Mouse (Mus musculus) activated CD4-positive, CD25-positive, alpha-beta regulatory T cell, adult 4 months (primary cell): ENCODE data around the gene Hyal2. TPM values are rescaled to one million over a fixed set of nuclear protein-coding genes. Genes with fewer than 3 reads are reported as not detected.

Experiments used
- ATAC-seq: one replicate; pipeline ENCODE4 v1.8.0; 2017
- polyA plus RNA-seq, 2 experiments: library from polyadenylated mRNA; unstranded; fragments of 100-300 nt; shearing (Covaris generic); gene quantifications; one replicate each; pipeline ENCODE4 v1.2.1; 2017

Gene Hyal2
- polyA plus RNA-seq, 2 experiments from 2014 or later, result 10.2 to 12.8 TPM

DNA sequence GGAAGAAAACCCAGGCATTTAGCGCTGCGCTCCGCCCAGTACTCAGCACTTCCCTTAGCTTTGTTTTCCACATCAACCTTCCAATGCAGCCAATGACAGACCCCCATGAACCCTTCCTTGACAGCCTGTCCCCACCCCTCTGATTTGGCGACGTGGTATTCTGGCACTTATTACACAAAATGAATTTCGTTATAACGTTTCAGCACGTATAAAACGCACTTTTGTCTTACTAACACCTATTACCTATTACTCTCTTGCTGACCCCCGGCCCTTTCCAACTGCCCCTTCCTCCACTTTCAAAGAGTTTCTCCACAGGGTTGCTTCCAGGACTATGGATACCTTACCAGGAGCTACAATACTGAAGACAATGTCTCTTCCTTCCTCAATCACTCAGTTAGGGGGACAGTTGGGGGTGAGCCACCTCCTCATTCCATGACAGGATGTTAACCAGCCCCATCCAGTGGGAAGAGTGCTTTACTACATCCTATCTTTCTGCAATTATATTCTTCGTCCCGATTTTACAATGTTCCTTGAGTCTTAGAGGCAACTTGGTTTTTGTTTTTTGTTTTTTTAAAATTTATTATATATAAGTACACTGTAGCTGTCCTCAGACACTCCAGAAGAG lies 45.3 kb downstream of the Hyal2 start:
- no peak for ATAC-seq

DNA sequence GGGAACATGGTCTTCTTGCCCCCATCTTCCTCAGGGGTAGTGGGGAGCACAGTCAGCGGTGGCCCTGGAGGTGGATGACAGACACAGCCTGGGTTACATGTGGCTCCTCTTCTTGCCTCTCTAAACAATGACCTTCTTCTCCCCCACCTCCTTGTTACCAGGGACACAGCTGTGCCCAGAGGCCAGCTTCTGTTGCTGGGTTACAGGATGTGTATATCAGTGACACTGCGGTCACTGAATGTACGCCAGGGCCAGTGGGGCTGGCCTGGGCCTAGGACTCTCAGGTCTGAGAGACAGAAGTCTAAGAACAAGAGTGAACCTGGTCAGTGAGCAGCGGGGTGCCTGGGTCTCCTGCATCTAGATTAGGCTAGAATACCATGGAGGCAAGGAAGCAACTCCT lies 47.3 kb downstream of the Hyal2 start:
- no peak for ATAC-seq

DNA sequence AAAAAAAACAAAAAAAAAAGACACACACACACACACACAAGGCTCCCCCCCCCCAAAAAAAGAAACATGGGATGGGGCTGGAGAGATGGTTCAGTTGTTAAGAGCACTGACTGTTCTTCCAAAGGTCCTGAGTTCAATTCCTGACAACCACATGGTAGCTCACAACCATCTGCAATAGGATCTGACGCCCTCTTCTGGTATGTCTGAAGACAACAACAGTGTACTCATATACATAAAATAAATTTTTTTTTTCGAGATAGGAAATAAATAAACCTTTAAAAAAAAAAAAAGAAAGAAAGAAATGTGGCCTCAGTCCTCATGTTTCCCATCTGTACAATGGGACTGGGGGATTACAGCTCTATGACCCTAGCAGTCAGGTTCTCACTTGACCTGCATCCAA lies 49.7 kb downstream of the Hyal2 start:
- no peak for ATAC-seq

DNA sequence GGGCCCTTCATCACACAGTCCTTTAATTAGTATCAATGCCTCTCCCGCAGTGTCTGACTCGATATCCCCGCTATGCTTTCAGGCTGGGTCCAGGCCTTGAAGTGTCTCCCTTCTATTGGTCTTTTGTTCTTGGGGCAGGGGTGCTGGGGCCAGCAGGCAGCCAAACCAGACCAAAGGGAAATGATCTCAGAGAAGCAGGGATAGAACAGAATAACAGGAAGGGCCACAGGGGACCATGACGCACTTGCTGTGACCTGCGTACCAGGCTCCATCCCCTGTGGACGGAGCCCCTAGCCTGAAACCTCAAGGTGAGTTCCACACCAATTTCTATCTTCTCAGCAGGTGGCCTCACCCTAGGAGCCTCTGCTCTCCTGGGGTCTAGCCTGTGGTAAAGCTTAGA lies 50.4 kb downstream of the Hyal2 start:
- no peak for ATAC-seq

DNA sequence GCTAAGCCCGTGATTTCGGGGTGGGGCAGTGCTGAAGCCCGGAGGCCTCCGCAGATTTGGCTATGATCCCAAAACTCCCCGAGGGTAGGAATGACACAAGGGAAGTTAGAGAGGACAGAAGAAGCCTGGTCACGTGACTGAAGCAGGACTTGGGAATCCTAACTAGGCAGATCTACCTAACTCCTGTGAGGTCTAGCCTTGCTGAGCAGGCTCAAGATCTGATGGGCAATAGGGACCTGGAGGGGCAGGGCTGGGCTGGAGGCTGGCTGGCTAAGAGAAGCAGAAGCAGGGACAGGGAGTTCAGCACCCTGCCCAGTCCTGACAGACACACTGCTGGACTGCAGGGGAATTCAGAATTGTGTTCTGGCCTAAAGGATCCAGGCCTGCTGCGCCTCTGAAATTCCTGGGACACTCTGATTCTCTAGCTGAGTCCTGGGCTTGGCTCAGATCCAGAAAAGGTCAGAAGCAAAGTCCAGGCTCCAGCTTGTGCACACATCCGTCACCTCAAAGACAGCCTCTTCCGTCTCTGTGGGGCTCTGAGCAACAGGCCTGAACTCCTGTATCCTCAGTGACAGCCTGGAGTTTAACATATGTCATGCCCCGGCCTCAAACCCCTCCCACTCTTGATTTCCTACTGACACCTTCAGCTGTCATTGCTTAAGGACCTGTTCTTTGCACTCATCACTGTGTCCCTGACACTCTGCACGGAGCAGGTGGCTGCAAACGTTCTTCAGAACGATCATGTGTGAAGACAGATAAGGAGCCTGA lies 51.2 kb downstream of the Hyal2 start:
- no peak for ATAC-seq

DNA sequence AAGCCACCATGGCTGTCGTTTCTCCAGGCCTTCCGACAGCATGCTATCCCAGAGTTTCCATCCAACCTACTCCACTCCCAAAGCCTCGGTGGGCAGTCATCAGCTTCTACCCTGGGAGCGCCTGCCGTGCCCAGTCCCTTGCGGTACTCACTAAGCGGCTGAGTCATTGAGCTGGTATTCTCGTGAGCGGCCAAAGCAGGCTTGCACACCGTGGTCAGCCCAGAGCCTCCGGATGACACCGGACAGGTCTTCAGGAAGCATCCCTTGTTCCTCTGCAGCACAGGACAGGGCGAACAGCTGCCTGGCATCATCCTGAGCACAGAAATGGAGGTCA lies 51.8 kb downstream of the Hyal2 start:
- no peak for ATAC-seq

DNA sequence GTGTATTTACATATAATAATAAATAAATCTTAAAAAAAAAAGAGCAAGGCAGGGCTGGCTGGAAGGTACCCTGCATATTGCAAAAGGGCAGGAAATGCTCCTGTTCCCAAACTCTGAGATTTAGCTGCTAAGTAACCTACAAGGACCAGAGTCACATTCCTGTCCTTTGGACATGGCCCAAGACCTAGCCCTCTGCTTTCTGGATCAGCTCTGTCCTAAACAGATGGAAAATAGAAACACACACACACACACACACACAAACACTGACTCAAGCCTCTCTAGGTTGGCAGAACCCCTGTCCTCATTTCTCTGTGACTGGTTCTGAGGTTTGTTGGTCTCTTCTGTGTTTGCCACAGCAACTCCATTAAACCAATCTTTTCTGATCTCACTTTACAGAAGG lies 53.2 kb downstream of the Hyal2 start:
- no peak for ATAC-seq

Other genes with a start within 250 kb of the Hyal2 start
- 10 to 100 TPM; 25.4 to 27.3 TPM for gene Hemk1, start 229.6 kb upstream of the Hyal2 start, polyA plus RNA-seq
- 1 to 10 TPM; 2.7 to 4.6 TPM for gene 6430571L13Rik, start 227.3 kb upstream of the Hyal2 start, polyA plus RNA-seq
- under 1 TPM; 0.16 to 0.41 TPM for gene Cacna2d2, start 168.3 kb upstream of the Hyal2 start, polyA plus RNA-seq
- gene Tmem115, start 34.0 kb upstream of the Hyal2 start, polyA plus RNA-seq, result 10 to 100 TPM; 19.3 to 24.9 TPM
- 10 to 100 TPM; 65.7 to 82.2 TPM for gene Cyb561d2, start 25.8 kb upstream of the Hyal2 start, polyA plus RNA-seq
- 10 to 100 TPM; 44.5 to 45.2 TPM for gene Nprl2, start 25.7 kb upstream of the Hyal2 start, polyA plus RNA-seq
- gene Zmynd10, start 20.6 kb upstream of the Hyal2 start, polyA plus RNA-seq, result 1 to 10 TPM in 1 of 2 experiments, under 1 TPM in 1; 0.83 to 3.2 TPM
- gene Rassf1, start 16.4 kb upstream of the Hyal2 start, polyA plus RNA-seq, result 10 to 100 TPM; 74.8 to 81.7 TPM
- 1 to 10 TPM; 7.3 to 7.8 TPM for gene Tusc2, start 4.7 kb upstream of the Hyal2 start, polyA plus RNA-seq
- 1 to 10 TPM; 4.1 to 4.3 TPM for gene Hyal1, start 9.0 kb downstream of the Hyal2 start, polyA plus RNA-seq
- gene Naa80, start 10.9 kb downstream of the Hyal2 start, polyA plus RNA-seq, result 10 to 100 TPM; 16.6 to 21.7 TPM
- under 1 TPM; 0.25 to 0.90 TPM for gene Hyal3, start 12.9 kb downstream of the Hyal2 start, polyA plus RNA-seq
- gene Ifrd2, start 19.7 kb downstream of the Hyal2 start, polyA plus RNA-seq, result 10 to 100 TPM; 28.7 to 33.8 TPM
- gene Sema3b, start 41.3 kb downstream of the Hyal2 start, polyA plus RNA-seq, result not detected
- gene Gnai2, start 67.4 kb downstream of the Hyal2 start, polyA plus RNA-seq, result 100 to 1,000 TPM; 176 to 181 TPM
- not detected for gene Slc38a3, start 101.6 kb downstream of the Hyal2 start, polyA plus RNA-seq
- 1 to 10 TPM in 1 of 2 experiments, not detected in 1; 1.1 TPM for gene Gnat1, start 111.8 kb downstream of the Hyal2 start, polyA plus RNA-seq
- not detected for gene Sema3f, start 142.5 kb downstream of the Hyal2 start, polyA plus RNA-seq
- gene Rbm5, start 203.1 kb downstream of the Hyal2 start, polyA plus RNA-seq, result 100 to 1,000 TPM; 299 to 310 TPM